Mouse (Mus musculus): ENCODE data around the gene Lfng. TPM values are rescaled to one million over a fixed set of nuclear protein-coding genes. Genes with fewer than 3 reads are reported as not detected.

Lfng gene
- total and polyA plus RNA-seq, 2 experiments, result 5.5 to 9.5 TPM

- no peaks in the 10 kb centered on the region for H3K36me3 ChIP-seq (ENCODE audit: control insufficient read depth, insufficient read depth, low read length)
- H3K79me2 ChIP-seq (ENCODE audit: control insufficient read depth, insufficient read depth, low read length), result no peaks in the 10 kb centered on the region
- no peak for TF ChIP-seq CTCF (IDR thresholded peaks at IDR 0.05; ENCODE audit: low read depth, low read length)
- TF ChIP-seq POLR2A (IDR thresholded peaks at IDR 0.05; ENCODE audit: extremely low read depth, insufficient read depth, low read length), result no peak
- 74% methylated on average over 10 of the region's 10 CpGs for WGBS
- H3K27me3 ChIP-seq (ENCODE audit: control insufficient read depth, insufficient read depth, low read length), result no peaks in the 10 kb centered on the region
- no peak overlapping the region for H3K27ac ChIP-seq (replicated peaks; ENCODE audit: insufficient read depth, low read depth, low read length)
- no peak for DNase-seq (ENCODE audit: extremely low read depth, low read depth, low spot score)
- H3K4me3 ChIP-seq (ENCODE audit: insufficient read depth, low read depth, low read length), result no peak overlapping the region
- no peaks in the 10 kb centered on the region; the same call in 1 of the 2 replicates for H3K4me1 ChIP-seq (ENCODE audit: control insufficient read depth, insufficient read depth, low read length)
- H3K9ac ChIP-seq (ENCODE audit: low read depth, low read length), result no peak overlapping the region
Observed at GRCm38 (mm10) chr5:140571673-140572072, 35.4 kb upstream of the Lfng start.

- Histone ChIP-seq H3K79me2 (ENCODE audit: control insufficient read depth, insufficient read depth, low read length) (no peaks in the 10 kb centered on the region), H3K27ac (replicated peaks; ENCODE audit: insufficient read depth, low read depth, low read length) (no peak overlapping the region), H3K36me3 (ENCODE audit: control insufficient read depth, insufficient read depth, low read length) (no peaks in the 10 kb centered on the region), H3K9ac (ENCODE audit: low read depth, low read length) (no peak overlapping the region), H3K27me3 (ENCODE audit: control insufficient read depth, insufficient read depth, low read length) (no peaks in the 10 kb centered on the region), H3K4me3 (ENCODE audit: insufficient read depth, low read depth, low read length) (no peak overlapping the region), H3K4me1 (ENCODE audit: control insufficient read depth, insufficient read depth, low read length) (no peaks in the 10 kb centered on the region; the same call in 1 of the 2 replicates)
- DNase-seq (ENCODE audit: extremely low read depth, low read depth, low spot score), result no peak
- WGBS, result 80% methylated on average over 6 of the region's 6 CpGs
- TF ChIP-seq CTCF (IDR thresholded peaks at IDR 0.05; ENCODE audit: low read depth, low read length) (no peak), POLR2A (IDR thresholded peaks at IDR 0.05; ENCODE audit: extremely low read depth, insufficient read depth, low read length) (no peak)
Observed at GRCm38 (mm10) chr5:140572611-140573010, 34.5 kb upstream of the Lfng start.

GRCm38 (mm10) chr5:140575381-140575866 is 31.7 kb upstream of the Lfng start:
- H3K9ac ChIP-seq (ENCODE audit: low read depth, low read length), result no peak overlapping the region
- H3K4me1 ChIP-seq (ENCODE audit: control insufficient read depth, insufficient read depth, low read length), result no peaks in the 10 kb centered on the region; the same call in 1 of the 2 replicates
- no peak overlapping the region; the same call in 1 of the 2 replicates for H3K27ac ChIP-seq (replicated peaks; ENCODE audit: insufficient read depth, low read depth, low read length)
- H3K79me2 ChIP-seq (ENCODE audit: control insufficient read depth, insufficient read depth, low read length), result no peaks in the 10 kb centered on the region
- no peak overlapping the region for H3K4me3 ChIP-seq (ENCODE audit: insufficient read depth, low read depth, low read length)
- no peaks in the 10 kb centered on the region for H3K27me3 ChIP-seq (ENCODE audit: control insufficient read depth, insufficient read depth, low read length)
- 49% methylated on average over 5 of the region's 5 CpGs for WGBS
- TF ChIP-seq CTCF (IDR thresholded peaks at IDR 0.05; ENCODE audit: low read depth, low read length) (no peak), POLR2A (IDR thresholded peaks at IDR 0.05; ENCODE audit: extremely low read depth, insufficient read depth, low read length) (no peak)
- H3K36me3 ChIP-seq (ENCODE audit: control insufficient read depth, insufficient read depth, low read length), result no peaks in the 10 kb centered on the region
- DNase-seq (ENCODE audit: extremely low read depth, low read depth, low spot score), result peak; percentile 1

- no peak for DNase-seq (ENCODE audit: extremely low read depth, low read depth, low spot score)
- Histone ChIP-seq H3K79me2 (ENCODE audit: control insufficient read depth, insufficient read depth, low read length) (no peaks in the 10 kb centered on the region), H3K36me3 (ENCODE audit: control insufficient read depth, insufficient read depth, low read length) (no peaks in the 10 kb centered on the region), H3K9ac (ENCODE audit: low read depth, low read length) (no peak overlapping the region), H3K4me3 (ENCODE audit: insufficient read depth, low read depth, low read length) (no peak overlapping the region), H3K27me3 (ENCODE audit: control insufficient read depth, insufficient read depth, low read length) (no peaks in the 10 kb centered on the region), H3K27ac (replicated peaks; ENCODE audit: insufficient read depth, low read depth, low read length) (no peak overlapping the region), H3K4me1 (ENCODE audit: control insufficient read depth, insufficient read depth, low read length) (no peaks in the 10 kb centered on the region; the same call in 1 of the 2 replicates)
- 74% methylated on average over 9 of the region's 9 CpGs for WGBS
- no peak for TF ChIP-seq POLR2A (IDR thresholded peaks at IDR 0.05; ENCODE audit: extremely low read depth, insufficient read depth, low read length)
- TF ChIP-seq CTCF (IDR thresholded peaks at IDR 0.05; ENCODE audit: low read depth, low read length), result no peak
Observed at GRCm38 (mm10) chr5:140579221-140579620, 27.9 kb upstream of the Lfng start.

GRCm38 (mm10) chr5:140579771-140580170 is 27.3 kb upstream of the Lfng start:
- Histone ChIP-seq H3K36me3 (ENCODE audit: control insufficient read depth, insufficient read depth, low read length) (no peaks in the 10 kb centered on the region), H3K79me2 (ENCODE audit: control insufficient read depth, insufficient read depth, low read length) (no peaks in the 10 kb centered on the region), H3K27ac (replicated peaks; ENCODE audit: insufficient read depth, low read depth, low read length) (no peak overlapping the region), H3K9ac (ENCODE audit: low read depth, low read length) (no peak overlapping the region), H3K4me1 (ENCODE audit: control insufficient read depth, insufficient read depth, low read length) (no peaks in the 10 kb centered on the region; the same call in 1 of the 2 replicates), H3K4me3 (ENCODE audit: insufficient read depth, low read depth, low read length) (no peak overlapping the region), H3K27me3 (ENCODE audit: control insufficient read depth, insufficient read depth, low read length) (no peaks in the 10 kb centered on the region)
- WGBS, result 71% methylated on average over 6 of the region's 6 CpGs
- no peak for DNase-seq (ENCODE audit: extremely low read depth, low read depth, low spot score)
- TF ChIP-seq CTCF (IDR thresholded peaks at IDR 0.05; ENCODE audit: low read depth, low read length), result no peak
- no peak for TF ChIP-seq POLR2A (IDR thresholded peaks at IDR 0.05; ENCODE audit: extremely low read depth, insufficient read depth, low read length)

- H3K4me3 ChIP-seq (ENCODE audit: insufficient read depth, low read depth, low read length), result no peak overlapping the region
- H3K4me1 ChIP-seq (ENCODE audit: control insufficient read depth, insufficient read depth, low read length), result no peaks in the 10 kb centered on the region
- WGBS, result 43% methylated on average over 5 of the region's 5 CpGs
- no peaks in the 10 kb centered on the region for H3K79me2 ChIP-seq (ENCODE audit: control insufficient read depth, insufficient read depth, low read length)
- no peak for TF ChIP-seq CTCF (IDR thresholded peaks at IDR 0.05; ENCODE audit: low read depth, low read length)
- TF ChIP-seq POLR2A (IDR thresholded peaks at IDR 0.05; ENCODE audit: extremely low read depth, insufficient read depth, low read length), result no peak
- no peak for DNase-seq (ENCODE audit: extremely low read depth, low read depth, low spot score)
- no peak overlapping the region for H3K27ac ChIP-seq (replicated peaks; ENCODE audit: insufficient read depth, low read depth, low read length)
- H3K36me3 ChIP-seq (ENCODE audit: control insufficient read depth, insufficient read depth, low read length), result no peaks in the 10 kb centered on the region
- H3K27me3 ChIP-seq (ENCODE audit: control insufficient read depth, insufficient read depth, low read length), result no peaks in the 10 kb centered on the region
- no peak overlapping the region for H3K9ac ChIP-seq (ENCODE audit: low read depth, low read length)
Observed at GRCm38 (mm10) chr5:140581569-140581968, 25.6 kb upstream of the Lfng start.
